Mouse (Mus musculus) thymus, adult 2 months (tissue): ENCODE results near the gene C3. TPM values are rescaled to one million over a fixed set of nuclear protein-coding genes. Genes with fewer than 3 reads are reported as not detected.

ENCODE experiments used
- DNase-seq: peaks from one replicate; pipeline ENCODE4 v3.0.0; 2021
- H3K27ac ChIP-seq: fragments of 200-500 bp; 2 replicates; pipeline ENCODE4 v1.5.1; 2012; ENCODE audit warnings: low read length, control low read depth; ENCODE audit not compliant: control insufficient read depth, insufficient read depth
- H3K27me3 ChIP-seq: fragments of 200-500 bp; 2 replicates; pipeline ENCODE4 v1.6.1; 2012; ENCODE audit warnings: mild to moderate bottlenecking, low read length, moderate library complexity, mixed read lengths; ENCODE audit not compliant: control insufficient read depth, insufficient read depth
- H3K36me3 ChIP-seq: fragments of 200-500 bp; 2 replicates; pipeline ENCODE4 v1.6.1; 2012; ENCODE audit warnings: mild to moderate bottlenecking, low read length, moderate library complexity; ENCODE audit not compliant: control insufficient read depth, insufficient read depth
- H3K4me1 ChIP-seq: fragments of 200-500 bp; replicated peaks from 2 replicates; pipeline ENCODE4 v1.6.1; 2012; ENCODE audit warnings: low read length; ENCODE audit not compliant: control insufficient read depth, insufficient read depth
- H3K4me3 ChIP-seq: fragments of 200-500 bp; 2 replicates; pipeline ENCODE4 v1.5.1; 2012; ENCODE audit warnings: mild to moderate bottlenecking, low read length, control low read depth, moderate library complexity; ENCODE audit not compliant: control insufficient read depth, insufficient read depth
- CTCF ChIP-seq: fragments of 200-500 bp; IDR thresholded peaks from 2 replicates; pipeline ENCODE4 v1.5.1; 2012; ENCODE audit warnings: mild to moderate bottlenecking, control low read depth, low read length, moderate library complexity, borderline replicate concordance; ENCODE audit not compliant: control insufficient read depth, poor library complexity, insufficient read depth; ENCODE audit errors: extremely low read depth
- POLR2A ChIP-seq: fragments of 200-500 bp; IDR thresholded peaks from 2 replicates; pipeline ENCODE4 v1.6.1; 2012; ENCODE audit warnings: mild to moderate bottlenecking, low read length, control low read depth, moderate library complexity; ENCODE audit not compliant: control insufficient read depth, poor library complexity, insufficient read depth; ENCODE audit errors: extremely low read depth
- WGBS: fragments of 180-500 bp; shearing (Covaris S2); methylation state at CpG from one replicate; pipeline ENCODE4 v1.1.7; 2018; 5-methylcytosine and 5-hydroxymethylcytosine counted together
- polyA plus RNA-seq: library from polyadenylated mRNA; depleted of rRNA; stranded (reverse); fragments of >200 nt; gene quantifications from 2 replicates; pipeline ENCODE4 v1.2.3, GENCODE M21; 2012; rRNA removed

Gene C3
- 139 and 152 TPM in 2 replicates for polyA plus RNA-seq

- Histone ChIP-seq H3K4me3 (no peak within 1 kb of the TSS), H3K27ac (no peak within 1 kb of the TSS), H3K27me3 (no peaks in the 10 kb centered on the region), H3K36me3 (no peaks in the 10 kb centered on the region), H3K4me1 (peaks cover 7% of the 10 kb centered on the region; the same call in 1 of the 2 replicates)
- 94% methylated on average over 3 of the region's 3 CpGs for WGBS
- TF ChIP-seq POLR2A: no peak
- TF ChIP-seq CTCF: no peak
- DNase-seq: no peak
Measured at GRCm38 (mm10) chr17:57228014-57228413, at the start of gene C3. Gene C3 (minus strand): TSS chr17:57228136.

DNA sequence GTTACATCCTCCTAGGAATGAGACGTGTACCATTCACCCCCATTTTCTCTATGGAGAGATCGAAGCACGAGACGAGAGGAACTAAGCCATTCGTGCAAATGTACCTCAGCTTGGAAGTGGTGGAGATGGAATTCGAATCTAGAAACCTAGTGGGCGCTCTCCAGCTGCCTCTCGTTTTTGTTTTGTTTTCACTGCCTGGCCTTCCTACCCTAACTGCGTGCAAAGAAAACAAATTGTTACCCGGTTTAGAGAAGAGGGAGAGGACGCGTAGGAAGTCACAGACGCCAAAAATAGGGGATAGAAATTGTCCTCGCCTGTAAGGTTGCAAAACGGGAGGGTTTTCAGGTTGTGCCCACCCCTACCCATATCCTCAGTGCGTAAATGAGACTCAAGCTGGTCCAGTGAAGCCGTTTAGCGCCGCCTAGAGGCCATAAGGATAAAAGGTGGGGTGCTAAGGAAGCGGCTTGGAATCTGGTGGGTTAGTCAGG is 48.7 kb upstream of the C3 start:
- Histone ChIP-seq H3K27me3 (no peaks in the 10 kb centered on the region), H3K4me3 (peak overlapping the region; percentile 60), H3K27ac (peak overlapping the region; percentile 62), H3K4me1 (peaks cover 34% of the 10 kb centered on the region), H3K36me3 (no peaks in the 10 kb centered on the region)
- WGBS: under 1% methylated on average over 20 of the region's 20 CpGs
- TF ChIP-seq POLR2A: no peak
- TF ChIP-seq CTCF: peak; percentile 71; the same call in 1 of the 2 replicates
- peak; percentile 76 for DNase-seq

- no peak for DNase-seq
- Histone ChIP-seq H3K4me3 (peak overlapping the region; percentile 55), H3K27ac (no peak overlapping the region), H3K36me3 (no peaks in the 10 kb centered on the region), H3K27me3 (no peaks in the 10 kb centered on the region), H3K4me1 (peaks cover 28% of the 10 kb centered on the region)
- WGBS: 2% methylated on average over 13 of the region's 13 CpGs
- TF ChIP-seq CTCF: no peak
- no peak for TF ChIP-seq POLR2A
Measured at GRCm38 (mm10) chr17:57275997-57276351, 48.0 kb upstream of the C3 start.

DNA sequence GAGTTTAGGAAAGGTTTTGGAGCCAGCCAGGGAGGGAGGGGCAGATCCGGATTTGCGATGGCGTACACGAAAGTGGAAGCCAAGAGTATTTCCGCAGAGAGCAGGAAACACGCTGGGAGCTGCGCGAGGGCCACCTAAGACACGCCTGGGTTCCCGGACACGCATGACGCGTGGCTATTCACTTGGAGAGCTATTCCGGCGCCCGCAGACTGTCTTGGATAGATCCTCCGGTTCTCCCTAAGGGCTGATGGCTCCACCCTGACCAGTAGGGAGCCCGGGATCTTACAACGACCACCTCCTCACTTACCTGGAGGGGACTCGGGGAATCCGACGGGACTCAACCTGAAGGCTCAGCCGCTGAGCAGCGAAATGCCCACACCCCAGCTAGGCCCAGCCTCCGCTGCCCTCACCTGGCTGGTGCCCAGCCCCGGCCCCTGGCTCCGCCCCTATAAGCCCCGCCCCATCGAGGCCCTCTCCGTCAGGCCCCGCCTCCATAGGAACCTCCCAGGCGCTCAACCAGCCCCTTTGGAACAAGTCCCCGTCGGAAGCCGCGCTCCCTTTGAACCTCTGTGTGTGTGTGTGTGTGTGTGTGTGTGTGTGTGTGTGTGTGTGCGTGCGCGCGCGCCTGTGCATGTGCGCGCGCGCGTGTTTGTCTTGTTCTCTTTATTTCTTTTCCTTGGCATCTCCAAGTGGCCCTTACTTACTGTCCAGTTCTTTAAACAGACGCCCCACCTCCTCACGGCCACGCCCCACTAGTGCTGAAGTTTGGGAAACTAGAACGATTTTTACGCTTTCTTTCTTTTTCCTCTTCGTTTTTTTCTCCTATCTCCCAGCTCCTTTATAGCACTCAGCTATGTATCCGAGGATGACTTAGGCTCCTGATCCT is 47.4 kb upstream of the C3 start:
- peak overlapping the region; percentile 55 for H3K4me3 ChIP-seq
- peak; percentile 86 for DNase-seq
- H3K27ac ChIP-seq: peak overlapping the region; percentile 22; the same call in 1 of the 2 replicates
- no peak for TF ChIP-seq CTCF
- no peak for TF ChIP-seq POLR2A
- H3K36me3 ChIP-seq: no peaks in the 10 kb centered on the region
- no peaks in the 10 kb centered on the region for H3K27me3 ChIP-seq
- under 1% methylated on average over 49 of the region's 53 CpGs for WGBS
- peaks cover 25% of the 10 kb centered on the region for H3K4me1 ChIP-seq

- Histone ChIP-seq H3K4me3 (peak overlapping the region; percentile 55), H3K27ac (peak overlapping the region; percentile 22; the same call in 1 of the 2 replicates), H3K27me3 (no peaks in the 10 kb centered on the region), H3K4me1 (peaks cover 21% of the 10 kb centered on the region), H3K36me3 (no peaks in the 10 kb centered on the region)
- DNase-seq: no peak
- WGBS: 11% methylated on average over 15 of the region's 15 CpGs
- no peak for TF ChIP-seq POLR2A
- no peak for TF ChIP-seq CTCF
Measured at GRCm38 (mm10) chr17:57274686-57275085, 46.8 kb upstream of the C3 start.

- Histone ChIP-seq H3K27ac (no peak overlapping the region), H3K36me3 (no peaks in the 10 kb centered on the region), H3K27me3 (no peaks in the 10 kb centered on the region), H3K4me3 (no peak overlapping the region), H3K4me1 (peaks cover 21% of the 10 kb centered on the region)
- TF ChIP-seq CTCF (no peak), POLR2A (no peak)
- WGBS: 67% methylated on average over 7 of the region's 7 CpGs
- DNase-seq: no peak
Measured at GRCm38 (mm10) chr17:57273846-57274245, 45.9 kb upstream of the C3 start.
